Mouse (Mus musculus): ENCODE measurements around the gene Pnldc1. TPM values are rescaled to one million over a fixed set of nuclear protein-coding genes. Genes with fewer than 3 reads are reported as not detected.
"Not testable (repeated sequence)": the region's sequence is repeated elsewhere in the genome, so short reads cannot be mapped to it uniquely, and the experiment has no call there.

The Pnldc1 gene
- polyA plus RNA-seq, 1 experiment from 2014 or later = 2.5 TPM

DNA sequence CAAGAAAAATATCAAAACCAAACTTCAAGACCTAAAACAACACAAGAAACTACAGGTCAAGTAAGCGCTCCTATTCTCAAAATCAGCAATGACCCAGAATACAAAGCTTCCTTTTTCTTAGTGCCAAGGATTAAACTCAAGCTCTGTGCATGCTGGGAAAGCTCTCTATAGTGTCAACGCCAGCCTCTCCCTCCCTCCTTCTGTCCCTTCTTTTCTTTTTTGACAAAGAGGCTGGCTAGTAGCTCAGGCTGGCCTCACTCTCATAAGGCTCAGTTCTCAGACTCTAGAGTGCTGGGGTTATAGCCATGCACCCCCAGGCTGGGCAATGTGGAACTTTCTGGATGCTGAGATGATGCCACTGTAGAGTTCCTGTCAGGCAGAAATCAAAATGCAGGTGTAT is 28.0 kb upstream of the Pnldc1 start:
- Histone ChIP-seq H3K27ac (no peak overlapping the region), H3K36me3 (replicated peaks; ENCODE audit: control insufficient read depth, insufficient read depth) (peaks cover 15% of the 10 kb centered on the region), H3K27me3 (ENCODE audit: control insufficient read depth, insufficient read depth, low read length) (no peaks in the 10 kb centered on the region), H3K4me3 (replicated peaks; ENCODE audit: low read length) (no peak overlapping the region), H3K9me3 (ENCODE audit: control insufficient read depth, low read length) (no peaks in the 10 kb centered on the region), H3K4me1 (replicated peaks; ENCODE audit: control insufficient read depth, insufficient read depth, low read length) (no peaks in the 10 kb centered on the region; the same call in 1 of the 2 replicates), H3K9ac (no peak overlapping the region), H3K4me2 (replicated peaks) (no peak overlapping the region)
- DNase-seq (ENCODE audit: low spot score) = no peak
- 39% methylated on average over 2 of the region's 2 CpGs for WGBS
- no peak for ATAC-seq (ENCODE audit: low FRiP score)

DNA sequence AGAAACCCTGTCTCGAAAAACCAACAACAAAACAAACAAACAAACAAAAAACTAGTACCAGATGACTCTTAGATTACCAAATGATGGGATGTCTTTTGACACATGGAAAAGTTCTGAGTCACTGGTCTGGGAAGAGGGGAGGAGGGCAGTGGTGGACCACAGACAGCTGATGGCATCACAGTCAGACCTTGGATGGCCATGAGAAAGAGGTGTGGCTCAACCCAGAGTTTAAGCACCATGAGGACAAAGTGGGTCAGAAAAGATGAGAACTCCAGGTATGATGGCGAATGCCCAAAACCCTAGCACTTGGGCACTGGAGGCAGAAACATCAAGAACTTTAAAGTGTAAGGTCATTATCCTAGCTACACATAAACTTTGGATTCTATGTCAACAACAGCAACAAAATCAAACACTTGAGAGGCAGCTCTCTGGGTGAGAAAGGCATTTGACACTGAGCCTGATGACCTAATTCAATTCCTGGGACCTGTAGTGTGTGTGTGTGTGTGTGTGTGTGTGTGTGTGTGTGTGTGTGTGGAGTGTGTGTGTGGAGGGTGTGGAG is 27.5 kb upstream of the Pnldc1 start:
- DNase-seq (ENCODE audit: low spot score) (no peak), ATAC-seq (ENCODE audit: low FRiP score) (no peak)
- 81% methylated on average over 2 of the region's 2 CpGs for WGBS

DNA sequence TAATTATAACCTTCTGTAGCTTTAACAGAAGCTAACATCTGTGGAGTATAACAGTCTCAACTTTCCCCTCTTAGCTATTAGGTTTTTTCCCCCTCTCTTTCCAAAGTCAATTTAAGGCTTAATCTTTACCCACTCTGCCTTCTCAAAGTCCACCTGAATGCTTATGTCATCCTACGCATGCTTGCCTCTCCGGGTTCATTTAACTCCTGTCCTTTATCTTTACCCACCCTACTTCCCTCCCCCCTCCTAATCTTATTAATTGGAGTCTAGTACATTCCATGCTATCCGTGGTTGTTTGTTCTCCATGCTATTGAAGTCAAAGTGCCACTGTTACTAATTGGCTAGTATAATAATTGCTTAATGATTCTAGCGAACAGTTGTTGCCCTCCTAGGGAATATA is 25.7 kb upstream of the Pnldc1 start:
- WGBS = 72% methylated on average over 4 of the region's 4 CpGs
- Histone ChIP-seq H3K4me3 (replicated peaks; ENCODE audit: low read length) (no peak overlapping the region), H3K9ac (no peak overlapping the region), H3K4me2 (replicated peaks) (no peak overlapping the region), H3K27me3 (ENCODE audit: control insufficient read depth, insufficient read depth, low read length) (no peaks in the 10 kb centered on the region), H3K27ac (no peak overlapping the region), H3K4me1 (replicated peaks; ENCODE audit: control insufficient read depth, insufficient read depth, low read length) (no peaks in the 10 kb centered on the region; the same call in 1 of the 2 replicates), H3K9me3 (ENCODE audit: control insufficient read depth, low read length) (no peaks in the 10 kb centered on the region), H3K36me3 (replicated peaks; ENCODE audit: control insufficient read depth, insufficient read depth) (no peaks in the 10 kb centered on the region)
- no peak for ATAC-seq (ENCODE audit: low FRiP score)
- DNase-seq (ENCODE audit: low spot score) = no peak

More for the DNA sequence above, 27.5 kb upstream of the Pnldc1 start:
- H3K9ac ChIP-seq = no peak overlapping the region
- no peaks in the 10 kb centered on the region for H3K9me3 ChIP-seq (ENCODE audit: control insufficient read depth, low read length)
- peaks cover 9% of the 10 kb centered on the region; the same call in 1 of the 2 replicates for H3K36me3 ChIP-seq (replicated peaks; ENCODE audit: control insufficient read depth, insufficient read depth)
- no peaks in the 10 kb centered on the region; the same call in 1 of the 2 replicates for H3K4me1 ChIP-seq (replicated peaks; ENCODE audit: control insufficient read depth, insufficient read depth, low read length)
- no peak overlapping the region for H3K27ac ChIP-seq
- no peak overlapping the region for H3K4me3 ChIP-seq (replicated peaks; ENCODE audit: low read length)
- H3K27me3 ChIP-seq (ENCODE audit: control insufficient read depth, insufficient read depth, low read length) = no peaks in the 10 kb centered on the region
- no peak overlapping the region for H3K4me2 ChIP-seq (replicated peaks)

DNA sequence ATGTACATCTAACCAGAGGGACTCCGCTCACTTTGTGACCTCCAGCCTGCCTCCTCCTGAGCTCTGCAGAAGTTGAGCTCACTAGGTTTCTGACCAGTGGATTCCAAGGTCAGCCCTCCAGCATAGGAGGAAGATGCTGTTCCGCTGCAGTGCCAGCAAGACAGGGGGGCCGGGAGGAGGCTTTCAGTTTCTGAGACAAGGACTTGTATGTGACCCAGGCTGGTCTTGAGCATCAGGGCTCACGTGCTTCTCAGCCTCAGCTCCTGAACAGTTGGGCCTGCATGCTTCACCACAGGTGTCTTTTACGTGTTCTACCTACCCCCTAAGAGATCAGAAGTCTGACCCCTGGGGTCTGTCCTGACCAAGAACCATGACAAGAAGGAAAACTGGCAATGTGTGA is 21.5 kb upstream of the Pnldc1 start:
- H3K4me3 ChIP-seq (replicated peaks; ENCODE audit: low read length); H3K36me3 ChIP-seq (replicated peaks; ENCODE audit: control insufficient read depth, insufficient read depth); H3K27me3 ChIP-seq (ENCODE audit: control insufficient read depth, insufficient read depth, low read length); H3K9ac ChIP-seq; H3K27ac ChIP-seq; H3K4me1 ChIP-seq (replicated peaks; ENCODE audit: control insufficient read depth, insufficient read depth, low read length); H3K4me2 ChIP-seq (replicated peaks); ATAC-seq (ENCODE audit: low FRiP score); DNase-seq (ENCODE audit: low spot score); H3K9me3 ChIP-seq (ENCODE audit: control insufficient read depth, low read length): not testable (repeated sequence)
- WGBS = 92% methylated on average over 5 of the region's 5 CpGs

DNA sequence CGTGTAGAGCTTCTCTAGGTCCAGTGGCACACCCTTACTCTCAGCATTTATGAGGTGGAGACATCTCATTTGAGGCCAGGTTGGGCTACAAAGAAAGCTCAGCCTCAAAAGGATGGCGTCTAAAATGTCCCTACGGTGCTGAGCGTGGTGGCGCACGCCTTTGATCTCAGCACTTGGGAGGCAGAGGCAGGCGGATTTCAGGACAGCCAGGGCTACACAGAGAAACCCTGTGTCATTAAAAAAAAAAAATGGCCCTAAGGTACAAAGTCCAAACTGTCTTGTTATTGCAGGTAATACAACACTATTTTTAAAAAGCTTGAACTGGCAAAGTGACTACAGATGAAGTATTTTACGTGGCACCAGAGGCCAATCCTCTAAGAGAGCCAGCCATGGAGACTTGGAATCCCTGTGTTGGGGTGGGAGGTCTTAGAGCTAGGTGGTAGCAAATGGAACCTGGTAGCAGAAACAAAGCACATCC is 15.7 kb upstream of the Pnldc1 start:
- DNase-seq (ENCODE audit: low spot score) = no peak
- Histone ChIP-seq H3K27ac (no peak overlapping the region), H3K4me1 (replicated peaks; ENCODE audit: control insufficient read depth, insufficient read depth, low read length) (no peaks in the 10 kb centered on the region), H3K27me3 (ENCODE audit: control insufficient read depth, insufficient read depth, low read length) (no peaks in the 10 kb centered on the region), H3K36me3 (replicated peaks; ENCODE audit: control insufficient read depth, insufficient read depth) (peaks cover 63% of the 10 kb centered on the region), H3K9me3 (ENCODE audit: control insufficient read depth, low read length) (no peaks in the 10 kb centered on the region), H3K4me3 (replicated peaks; ENCODE audit: low read length) (no peak overlapping the region), H3K4me2 (replicated peaks) (no peak overlapping the region), H3K9ac (no peak overlapping the region)
- 90% methylated on average over 8 of the region's 8 CpGs for WGBS
- no peak for ATAC-seq (ENCODE audit: low FRiP score)

DNA sequence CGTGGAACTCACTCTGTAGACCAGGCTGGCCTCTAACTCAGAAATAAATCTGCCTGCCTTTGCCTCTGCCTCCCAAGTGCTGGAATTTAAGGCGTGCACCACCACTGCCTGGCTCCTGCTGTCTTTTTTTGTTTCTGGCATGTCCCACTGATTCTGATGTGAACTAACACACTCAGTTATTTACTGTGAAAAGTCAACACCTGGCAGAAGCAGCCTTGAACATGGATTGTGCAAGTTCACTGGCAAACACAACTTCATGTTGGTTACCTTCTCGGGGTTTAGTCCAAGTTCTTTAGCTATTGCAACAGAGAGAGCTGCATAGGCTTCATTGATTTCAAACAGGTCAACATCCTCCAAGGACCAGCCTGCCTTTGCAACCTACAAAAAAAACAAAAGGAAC is 15.0 kb upstream of the Pnldc1 start:
- 90% methylated on average over 3 of the region's 3 CpGs for WGBS

DNA sequence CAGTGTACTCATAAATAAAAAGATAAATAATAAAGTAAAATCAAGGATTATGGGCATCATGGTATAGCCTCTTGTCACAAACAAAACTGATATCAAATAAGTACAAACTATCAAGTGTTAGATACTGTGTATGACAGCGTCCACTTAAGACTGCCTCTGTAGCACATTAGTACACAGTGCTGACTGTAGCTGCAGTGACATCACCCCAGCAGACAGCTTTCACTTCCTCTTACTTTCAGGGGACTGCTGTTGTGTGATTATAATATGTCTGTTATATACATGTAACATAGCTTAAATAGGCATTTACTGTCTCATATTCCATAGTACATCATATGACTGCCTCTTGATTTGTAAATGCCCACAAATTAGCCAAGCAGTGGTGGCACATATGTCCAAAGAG is 11.0 kb upstream of the Pnldc1 start:
- no peak for ATAC-seq (ENCODE audit: low FRiP score)
- no peak overlapping the region for H3K9ac ChIP-seq
- DNase-seq (ENCODE audit: low spot score) = no peak
- H3K4me1 ChIP-seq (replicated peaks; ENCODE audit: control insufficient read depth, insufficient read depth, low read length) = peaks cover 12% of the 10 kb centered on the region
- H3K4me3 ChIP-seq (replicated peaks; ENCODE audit: low read length) = no peak overlapping the region
- no peak overlapping the region for H3K4me2 ChIP-seq (replicated peaks)
- no peak overlapping the region for H3K27ac ChIP-seq
- peaks cover 78% of the 10 kb centered on the region for H3K36me3 ChIP-seq (replicated peaks; ENCODE audit: control insufficient read depth, insufficient read depth)
- H3K27me3 ChIP-seq (ENCODE audit: control insufficient read depth, insufficient read depth, low read length) = no peaks in the 10 kb centered on the region
- 97% methylated on average over 1 of the region's 1 CpGs for WGBS
- no peaks in the 10 kb centered on the region for H3K9me3 ChIP-seq (ENCODE audit: control insufficient read depth, low read length)

More for the DNA sequence above, 15.0 kb upstream of the Pnldc1 start:
- no peak for DNase-seq (ENCODE audit: low spot score)
- ATAC-seq (ENCODE audit: low FRiP score) = no peak
- H3K27ac ChIP-seq = no peak overlapping the region
- no peaks in the 10 kb centered on the region for H3K4me1 ChIP-seq (replicated peaks; ENCODE audit: control insufficient read depth, insufficient read depth, low read length)
- no peaks in the 10 kb centered on the region for H3K27me3 ChIP-seq (ENCODE audit: control insufficient read depth, insufficient read depth, low read length)
- no peaks in the 10 kb centered on the region for H3K9me3 ChIP-seq (ENCODE audit: control insufficient read depth, low read length)
- peaks cover 70% of the 10 kb centered on the region for H3K36me3 ChIP-seq (replicated peaks; ENCODE audit: control insufficient read depth, insufficient read depth)
- no peak overlapping the region for H3K9ac ChIP-seq
- no peak overlapping the region for H3K4me2 ChIP-seq (replicated peaks)
- H3K4me3 ChIP-seq (replicated peaks; ENCODE audit: low read length) = no peak overlapping the region

DNA sequence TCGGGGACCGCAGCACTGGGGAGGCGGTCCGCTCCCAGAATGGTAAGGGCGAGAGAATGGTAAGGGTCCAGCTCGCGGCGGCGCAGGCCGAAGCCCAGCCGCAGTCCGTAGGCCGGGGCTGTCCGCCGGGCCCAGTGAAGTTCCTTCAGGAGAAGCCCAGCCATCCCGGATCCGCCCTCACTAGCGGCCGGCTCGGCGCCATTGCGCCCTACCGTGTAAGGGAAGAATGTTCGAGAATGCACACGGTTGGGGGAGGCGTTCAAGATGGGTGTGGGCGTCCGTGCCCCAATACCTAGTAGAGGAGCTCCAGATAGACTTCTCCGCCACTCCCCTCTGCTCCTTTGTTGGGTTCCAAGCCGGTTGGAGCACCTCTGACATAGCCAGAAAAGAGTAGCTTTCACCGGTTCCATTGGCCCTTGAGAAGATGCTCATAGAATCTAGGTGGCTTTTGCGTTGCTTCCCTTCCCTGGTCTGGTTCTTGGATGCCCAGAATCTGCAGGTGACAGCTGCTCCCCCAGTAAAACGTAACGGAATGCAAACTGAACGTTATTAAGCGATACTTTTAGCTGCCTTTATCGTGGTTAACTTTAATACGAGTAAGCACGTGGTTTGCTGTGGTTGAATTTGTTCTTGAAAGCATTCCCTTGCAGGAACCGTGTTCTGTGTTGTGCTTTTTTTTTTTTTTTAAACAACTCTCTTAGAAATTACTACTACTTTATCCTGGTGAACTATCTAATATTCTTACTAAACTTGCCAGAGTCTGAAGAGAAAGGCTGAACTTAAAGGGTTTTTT is 6.8 kb upstream of the Pnldc1 start:
- Histone ChIP-seq H3K27ac (peak overlapping the region; percentile 92), H3K27me3 (ENCODE audit: control insufficient read depth, insufficient read depth, low read length) (no peaks in the 10 kb centered on the region), H3K9ac (peak overlapping the region; percentile 97), H3K9me3 (ENCODE audit: control insufficient read depth, low read length) (no peaks in the 10 kb centered on the region), H3K4me3 (replicated peaks; ENCODE audit: low read length) (peak overlapping the region; percentile 94), H3K4me2 (replicated peaks) (peak overlapping the region; percentile 92), H3K4me1 (replicated peaks; ENCODE audit: control insufficient read depth, insufficient read depth, low read length) (peaks cover 19% of the 10 kb centered on the region), H3K36me3 (replicated peaks; ENCODE audit: control insufficient read depth, insufficient read depth) (peaks cover 63% of the 10 kb centered on the region)
- peak; percentile 58 for ATAC-seq (ENCODE audit: low FRiP score)
- peak; percentile 32 for DNase-seq (ENCODE audit: low spot score)
- under 1% methylated on average over 40 of the region's 40 CpGs for WGBS

DNA sequence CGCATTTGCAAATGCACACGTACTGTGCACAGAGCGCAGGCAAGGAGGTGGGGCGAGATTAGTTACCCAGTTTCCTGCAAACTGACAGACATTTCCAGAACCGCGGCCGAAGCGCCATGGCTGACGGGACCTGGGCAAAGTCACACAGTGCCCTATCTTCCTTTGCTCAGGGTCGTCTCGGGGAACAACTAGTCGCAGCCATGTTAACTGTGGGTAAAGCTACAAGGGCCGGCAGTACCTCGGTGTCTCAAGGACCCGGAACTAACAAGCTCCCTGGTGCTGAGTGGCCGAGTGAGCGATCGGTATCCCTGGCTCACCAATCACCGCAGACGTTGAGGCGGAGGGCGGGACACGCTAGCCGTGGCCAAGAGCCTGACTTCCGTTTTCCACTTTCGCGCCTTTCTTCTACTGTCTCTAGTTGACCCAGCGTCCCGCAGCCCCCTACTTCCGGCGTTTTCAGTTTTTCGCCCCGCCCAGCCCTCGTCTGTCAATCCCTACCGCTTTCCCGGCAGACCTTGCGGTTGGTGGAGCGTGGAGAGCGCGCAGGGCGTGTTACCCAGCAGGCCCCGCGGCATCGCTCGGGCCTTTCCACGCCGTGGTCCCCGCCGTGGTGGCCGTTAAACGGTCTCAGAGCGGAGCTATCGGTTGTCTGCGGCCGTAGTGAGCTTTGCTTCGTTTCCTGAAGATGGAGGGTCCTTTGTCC is 6.0 kb upstream of the Pnldc1 start, which contains the start of gene Mrpl18:
TSS of gene Mrpl18 (minus strand) at position 465 of the 703 bp plus-strand sequence.
- WGBS = under 1% methylated on average over 56 of the region's 56 CpGs
- no peaks in the 10 kb centered on the region for H3K27me3 ChIP-seq (ENCODE audit: control insufficient read depth, insufficient read depth, low read length)
- peak within 1 kb of the TSS; percentile 94 for H3K4me3 ChIP-seq (replicated peaks; ENCODE audit: low read length)
- DNase-seq (ENCODE audit: low spot score) = peak; percentile 99
- peak within 1 kb of the TSS; percentile 92 for H3K4me2 ChIP-seq (replicated peaks)
- peaks cover 63% of the 10 kb centered on the region for H3K36me3 ChIP-seq (replicated peaks; ENCODE audit: control insufficient read depth, insufficient read depth)
- peak within 1 kb of the TSS; percentile 92 for H3K27ac ChIP-seq
- peak within 1 kb of the TSS; percentile 97 for H3K9ac ChIP-seq
- no peaks in the 10 kb centered on the region for H3K9me3 ChIP-seq (ENCODE audit: control insufficient read depth, low read length)
- peaks cover 19% of the 10 kb centered on the region for H3K4me1 ChIP-seq (replicated peaks; ENCODE audit: control insufficient read depth, insufficient read depth, low read length)
- peak; percentile 100 for ATAC-seq (ENCODE audit: low FRiP score)
